Mouse (Mus musculus) natural killer cell, adult 2 months (primary cell): Measurements from ENCODE around the gene Farsa.

Source experiments
- DNase-seq, 2 experiments: peaks; one replicate each; pipeline ENCODE4 v3.0.0; 2022; ENCODE audit warnings: low spot score in 2 of 2

The Farsa gene

DNA sequence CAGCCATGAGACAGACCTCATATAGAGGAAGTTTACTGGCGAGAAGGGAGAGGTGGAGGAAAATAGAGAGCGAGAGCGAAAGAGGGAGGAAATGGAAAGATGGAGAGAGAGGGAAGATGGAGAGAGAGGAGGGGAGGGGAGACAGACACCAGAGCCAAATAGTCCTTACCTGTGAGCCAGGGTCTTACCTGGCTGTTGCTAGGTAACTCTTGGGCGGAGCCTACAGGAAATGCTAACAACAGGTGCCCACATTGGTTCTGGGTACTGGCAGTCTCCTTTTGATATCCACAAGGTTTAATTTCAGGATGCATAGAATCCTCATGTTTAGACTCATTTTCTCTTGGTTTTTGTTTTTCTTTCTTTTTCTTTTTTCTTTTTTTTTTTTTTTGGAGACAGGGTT is 16.2 kb downstream of the Farsa start:
- no peak for DNase-seq

DNA sequence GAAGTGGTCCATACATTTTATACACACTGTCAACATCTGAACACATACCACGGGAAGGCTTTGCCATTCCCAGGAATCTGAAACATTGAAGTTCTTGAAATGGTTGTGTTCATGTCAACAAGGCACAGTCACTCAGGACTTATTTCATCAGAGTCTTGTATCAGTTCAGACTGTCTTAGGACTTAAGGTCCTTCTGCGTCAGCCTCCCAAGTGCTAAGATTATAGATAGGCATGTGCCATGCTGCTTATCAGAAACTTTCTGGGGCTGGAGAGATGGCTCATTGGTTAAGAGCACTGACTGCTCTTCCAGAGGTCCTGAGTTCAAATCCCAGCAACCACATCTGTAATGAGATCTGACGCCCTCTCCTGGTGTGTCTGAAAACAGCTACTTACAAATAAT is 17.6 kb downstream of the Farsa start:
- no peak for DNase-seq

- no peak for DNase-seq
Observed at GRCm38 (mm10) chr8:84877297-84878035, 20.7 kb downstream of the Farsa start.

DNA sequence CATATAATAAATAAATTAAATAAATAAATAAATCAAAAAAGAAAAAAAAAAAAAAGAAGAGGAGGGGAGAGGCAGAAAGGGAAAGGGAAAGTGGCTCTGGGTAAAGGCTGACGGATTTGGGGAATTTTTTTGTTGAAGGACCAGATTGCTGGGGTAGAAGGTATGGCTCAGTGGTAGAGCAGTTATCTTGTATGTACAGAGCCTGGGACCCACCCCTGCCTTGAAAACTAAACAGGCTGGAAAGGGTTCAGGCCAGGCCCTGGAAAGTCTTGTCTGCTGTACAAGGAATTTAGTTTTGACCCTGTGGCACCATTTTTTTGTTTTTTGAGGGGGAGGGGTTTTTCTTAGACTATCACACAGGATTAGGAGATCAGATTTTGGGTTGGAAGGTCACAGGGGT is 22.1 kb downstream of the Farsa start:
- DNase-seq = no peak

DNA sequence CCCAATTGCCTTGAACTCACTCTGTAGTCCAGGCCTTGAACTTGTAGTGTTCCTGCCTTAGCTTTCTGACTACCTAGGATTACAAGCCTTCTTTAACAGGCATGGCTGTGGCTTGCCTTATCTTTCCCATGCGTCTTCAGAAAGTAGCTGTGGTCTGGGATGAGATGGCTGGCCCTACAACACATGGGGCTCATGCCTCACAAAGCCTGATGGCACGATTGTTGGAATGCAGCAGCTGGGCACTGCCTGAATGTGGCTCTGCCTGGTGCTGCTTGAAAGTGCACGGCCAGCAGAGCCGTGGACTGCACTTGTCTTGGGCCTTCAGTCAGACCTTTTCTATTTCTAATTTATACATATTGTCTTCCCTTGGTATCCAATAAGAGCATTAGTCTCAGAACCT is 27.9 kb downstream of the Farsa start:
- DNase-seq = no peak

DNA sequence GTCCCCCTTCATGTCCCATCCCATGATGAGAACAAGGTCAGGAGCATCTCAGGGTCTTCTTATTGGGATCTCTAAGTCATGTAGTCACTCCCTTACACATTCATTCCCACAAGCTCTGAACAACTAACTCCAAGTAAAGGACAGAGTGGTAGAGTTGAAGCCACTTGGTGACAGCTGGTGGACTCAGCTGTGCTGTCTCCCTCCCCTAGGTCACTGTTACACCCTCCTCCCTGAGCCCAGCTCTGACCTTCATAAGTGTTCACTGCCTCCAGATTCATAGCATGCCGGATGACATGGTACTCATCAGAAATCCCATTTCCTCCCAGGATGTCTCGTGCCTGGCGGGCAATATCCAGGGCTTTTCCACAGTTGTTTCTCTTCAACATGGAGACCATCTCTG is 31.5 kb downstream of the Farsa start:
- no peak for DNase-seq

GRCm38 (mm10) chr8:84889141-84889540 is 32.4 kb downstream of the Farsa start:
- DNase-seq = no peak

GRCm38 (mm10) chr8:84892993-84893708 is 36.4 kb downstream of the Farsa start:
- no peak for DNase-seq

DNA sequence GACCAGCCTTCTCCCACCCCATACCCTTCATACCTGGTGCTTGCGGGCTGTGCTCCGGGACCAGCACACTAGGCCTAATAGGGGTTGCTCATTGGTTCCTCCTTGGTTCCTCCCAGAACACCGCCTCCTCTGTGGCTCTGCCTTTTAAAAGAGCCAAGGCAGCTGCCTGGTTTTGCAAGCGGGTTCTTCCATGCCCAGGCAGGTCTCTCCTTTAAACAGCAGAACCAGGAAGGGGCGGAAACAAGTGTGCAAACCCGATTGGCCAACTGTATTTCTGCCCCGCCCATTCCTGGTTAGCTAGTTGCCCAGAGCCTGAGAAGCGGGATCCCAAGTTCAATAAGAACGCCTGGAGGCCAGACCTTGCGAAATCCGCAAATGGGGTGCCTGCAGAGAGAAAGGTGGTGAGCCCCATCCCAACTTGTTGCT is 36.9 kb downstream of the Farsa start, which contains the start of gene Gcdh:
Gcdh (minus strand) TSS at position 213 of the 426 bp plus-strand sequence.
- DNase-seq = peak; percentile 75 to 83

- DNase-seq = no peak
Observed at GRCm38 (mm10) chr8:84895963-84896362, 39.2 kb downstream of the Farsa start.

DNA sequence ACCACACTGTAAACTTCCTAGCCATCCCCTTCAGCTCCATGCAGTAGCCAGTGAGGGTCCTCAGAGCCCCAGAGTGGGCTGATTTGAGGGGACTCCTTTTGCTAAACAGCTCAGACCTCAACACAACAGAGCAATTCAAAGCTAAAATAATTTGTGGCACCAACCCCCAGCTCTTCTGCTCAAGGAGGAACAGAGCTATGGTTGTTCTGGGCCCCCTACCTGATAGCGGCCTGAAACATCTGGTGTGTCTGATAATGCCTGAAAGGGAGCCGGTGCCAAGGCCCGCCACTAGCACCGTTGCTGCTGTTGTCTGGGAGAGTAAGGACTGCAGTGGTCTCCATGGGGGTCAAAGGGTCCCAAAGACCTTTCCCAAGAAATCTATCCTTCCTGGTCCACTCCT is 44.3 kb downstream of the Farsa start:
- DNase-seq = no peak

- no peak for DNase-seq
Observed at GRCm38 (mm10) chr8:84901752-84902151, 45.0 kb downstream of the Farsa start, which contains the start of gene Klf1. Gene Klf1, plus strand, starts transcription at chr8:84901928.

GRCm38 (mm10) chr8:84902367-84902919 is 45.7 kb downstream of the Farsa start:
- no peak for DNase-seq

DNA sequence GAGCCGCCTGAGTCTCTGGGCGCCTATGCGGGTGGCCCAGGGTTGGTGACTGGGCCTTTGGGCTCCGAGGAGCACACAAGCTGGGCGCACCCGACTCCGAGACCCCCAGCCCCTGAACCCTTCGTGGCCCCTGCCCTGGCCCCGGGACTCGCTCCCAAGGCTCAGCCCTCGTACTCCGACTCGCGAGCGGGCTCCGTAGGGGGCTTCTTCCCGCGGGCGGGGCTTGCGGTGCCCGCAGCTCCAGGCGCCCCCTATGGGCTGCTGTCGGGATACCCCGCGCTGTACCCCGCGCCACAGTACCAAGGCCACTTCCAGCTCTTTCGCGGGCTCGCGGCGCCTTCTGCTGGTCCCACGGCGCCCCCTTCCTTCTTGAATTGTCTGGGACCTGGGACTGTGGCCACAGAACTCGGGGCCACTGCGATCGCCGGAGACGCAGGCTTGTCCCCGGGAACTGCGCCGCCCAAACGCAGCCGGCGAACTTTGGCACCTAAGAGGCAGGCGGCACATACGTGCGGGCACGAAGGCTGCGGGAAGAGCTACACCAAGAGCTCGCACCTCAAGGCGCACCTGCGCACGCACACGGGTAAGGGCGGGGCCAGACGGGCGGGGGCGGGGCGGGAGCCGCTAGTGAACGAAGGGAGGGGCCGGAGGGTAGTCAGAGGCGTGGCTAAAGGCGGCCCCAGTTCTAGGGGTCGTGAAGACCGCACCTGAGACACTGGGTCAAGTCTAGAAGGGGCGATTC is 46.3 kb downstream of the Farsa start:
- peak; percentile 81 to 91 for DNase-seq

DNA sequence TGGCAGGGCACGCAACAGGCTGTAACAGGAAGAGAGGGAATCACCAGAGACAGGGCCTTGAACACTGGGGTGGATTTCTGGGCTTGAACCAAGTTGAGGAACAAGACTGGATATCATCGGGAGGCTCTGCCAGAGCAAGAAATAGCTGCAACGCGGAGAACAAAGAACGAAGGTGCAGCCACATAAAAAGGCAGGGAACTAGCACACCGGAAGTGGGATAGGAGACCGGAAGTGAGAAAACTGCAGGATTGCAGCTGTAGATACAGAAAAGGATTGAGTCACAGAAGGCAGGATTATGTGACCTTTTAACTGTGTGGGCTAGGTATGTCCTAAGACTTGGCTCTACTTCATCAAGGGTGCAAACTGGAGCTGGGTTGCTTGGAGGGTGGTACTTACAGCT is 47.6 kb downstream of the Farsa start:
- DNase-seq = no peak

DNA sequence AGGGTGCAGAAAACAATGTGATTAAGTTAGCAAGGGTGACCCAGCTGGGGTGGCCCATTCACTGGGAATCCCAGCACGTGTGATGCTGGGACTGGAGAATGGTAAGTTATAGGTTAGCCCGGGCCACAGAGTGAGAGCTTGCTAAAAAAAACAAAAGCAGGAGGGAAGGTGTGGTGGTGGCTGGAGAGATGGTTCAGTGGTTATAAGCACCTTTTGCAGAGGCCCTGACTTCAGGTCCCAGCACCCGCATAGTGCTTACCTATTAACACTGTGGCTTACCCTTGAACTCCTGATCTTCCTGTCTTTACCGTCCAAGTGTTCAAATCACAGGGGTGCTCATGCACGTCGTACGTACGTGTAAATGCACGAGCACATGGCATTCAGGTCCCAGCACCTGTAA is 50.2 kb downstream of the Farsa start:
- DNase-seq = no peak

- DNase-seq = no peak
Observed at GRCm38 (mm10) chr8:84907493-84907892, 50.7 kb downstream of the Farsa start.

DNA sequence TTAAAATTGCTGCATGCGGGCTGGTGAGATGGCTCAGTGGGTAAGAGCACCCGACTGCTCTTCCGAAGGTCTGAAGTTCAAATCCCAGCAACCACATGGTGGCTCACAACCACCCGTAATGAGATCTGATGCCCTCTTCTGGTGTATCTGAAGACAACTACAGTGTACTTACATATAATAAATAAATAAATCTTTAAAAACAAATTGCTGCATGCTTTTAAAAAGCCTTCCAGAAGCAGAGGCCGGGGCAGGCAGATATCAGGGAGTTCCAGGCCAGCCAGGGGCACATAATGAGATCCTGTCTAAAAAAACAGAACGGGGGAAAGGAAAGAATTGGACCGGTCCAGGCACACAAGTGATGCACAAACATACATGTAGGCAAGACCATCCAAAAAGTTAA is 51.2 kb downstream of the Farsa start:
- peak in 1 of 2 experiments; percentile 8 for DNase-seq

DNA sequence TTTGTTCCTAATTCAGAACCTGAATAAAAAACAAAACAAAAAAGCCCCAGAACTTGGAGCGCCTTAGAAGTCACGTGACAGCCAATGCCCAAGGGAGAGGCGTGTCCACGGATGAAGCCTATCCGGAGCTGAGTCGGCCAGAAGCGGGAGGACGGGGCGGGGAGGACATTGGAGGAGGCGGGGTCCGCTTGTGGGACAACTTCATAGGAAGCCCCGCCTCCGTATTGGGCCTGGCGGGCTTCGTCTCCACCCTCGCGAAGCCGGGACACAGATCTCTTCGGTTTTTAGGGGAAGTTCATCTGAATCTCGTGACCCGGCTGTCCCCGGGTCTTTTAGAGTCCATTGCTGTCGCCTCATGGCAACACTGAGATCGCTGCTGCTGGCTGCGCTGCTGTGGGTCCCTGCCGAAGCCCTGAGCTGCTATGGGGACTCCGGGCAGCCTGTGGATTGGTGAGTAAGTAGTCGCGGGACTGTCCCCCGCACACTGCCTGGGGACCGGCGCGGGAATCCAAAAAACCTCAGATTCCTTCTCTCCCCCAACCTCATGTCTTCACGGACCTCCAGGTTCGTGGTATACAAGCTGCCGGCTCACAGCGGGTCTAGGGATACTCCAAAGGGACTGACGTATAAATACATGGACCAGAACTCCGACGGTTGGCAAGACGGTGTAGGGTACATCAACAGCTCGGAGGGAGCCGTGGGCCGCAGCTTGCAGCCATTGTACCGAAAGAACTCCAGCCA is 51.8 kb downstream of the Farsa start, which contains the start of gene Dnase2a:
Dnase2a (plus strand) TSS at position 140 of the 741 bp plus-strand sequence.
- DNase-seq = peak; percentile 87 to 97

DNA sequence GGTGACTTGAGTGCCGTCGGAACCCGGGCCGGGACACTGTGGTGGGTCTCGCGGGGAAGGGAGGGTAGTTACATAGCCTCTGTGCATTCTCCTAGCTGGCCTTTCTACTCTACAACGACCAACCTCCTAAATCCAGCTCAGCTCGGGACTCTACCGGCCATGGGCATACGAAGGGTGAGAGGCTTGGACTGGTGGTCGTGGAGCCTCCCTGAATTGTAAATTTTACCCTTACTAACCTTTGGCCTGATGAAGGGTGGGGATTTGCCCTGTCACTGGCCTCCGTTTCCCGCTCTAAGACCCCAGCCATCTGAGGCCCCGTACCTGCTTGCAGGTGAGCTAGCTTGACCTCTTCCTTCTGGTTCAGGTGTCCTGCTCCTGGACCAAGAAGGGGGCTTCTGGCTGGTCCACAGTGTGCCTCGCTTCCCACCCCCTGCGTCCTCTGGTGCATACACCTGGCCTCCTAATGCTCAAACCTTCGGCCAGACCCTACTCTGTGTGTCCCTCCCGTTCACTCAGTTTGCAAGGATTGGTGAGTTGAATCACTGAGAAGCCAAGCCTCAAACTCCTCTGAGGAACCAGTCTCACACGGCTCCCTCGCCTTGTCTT is 52.5 kb downstream of the Farsa start:
- DNase-seq = no peak

- DNase-seq = no peak
Observed at GRCm38 (mm10) chr8:84909949-84910348, 53.2 kb downstream of the Farsa start.
